Mouse (Mus musculus) CD8-positive naive resting alpha-beta T cell, adult 2 months (primary cell): ENCODE data around the gene Lmo1.

Experiments used
- DNase-seq, 2 experiments: peaks; one replicate each; pipeline ENCODE4 v3.0.0; 2022; ENCODE audit warnings: low read depth in 2 of 2, low spot score in 2 of 2

Lmo1 gene

DNA sequence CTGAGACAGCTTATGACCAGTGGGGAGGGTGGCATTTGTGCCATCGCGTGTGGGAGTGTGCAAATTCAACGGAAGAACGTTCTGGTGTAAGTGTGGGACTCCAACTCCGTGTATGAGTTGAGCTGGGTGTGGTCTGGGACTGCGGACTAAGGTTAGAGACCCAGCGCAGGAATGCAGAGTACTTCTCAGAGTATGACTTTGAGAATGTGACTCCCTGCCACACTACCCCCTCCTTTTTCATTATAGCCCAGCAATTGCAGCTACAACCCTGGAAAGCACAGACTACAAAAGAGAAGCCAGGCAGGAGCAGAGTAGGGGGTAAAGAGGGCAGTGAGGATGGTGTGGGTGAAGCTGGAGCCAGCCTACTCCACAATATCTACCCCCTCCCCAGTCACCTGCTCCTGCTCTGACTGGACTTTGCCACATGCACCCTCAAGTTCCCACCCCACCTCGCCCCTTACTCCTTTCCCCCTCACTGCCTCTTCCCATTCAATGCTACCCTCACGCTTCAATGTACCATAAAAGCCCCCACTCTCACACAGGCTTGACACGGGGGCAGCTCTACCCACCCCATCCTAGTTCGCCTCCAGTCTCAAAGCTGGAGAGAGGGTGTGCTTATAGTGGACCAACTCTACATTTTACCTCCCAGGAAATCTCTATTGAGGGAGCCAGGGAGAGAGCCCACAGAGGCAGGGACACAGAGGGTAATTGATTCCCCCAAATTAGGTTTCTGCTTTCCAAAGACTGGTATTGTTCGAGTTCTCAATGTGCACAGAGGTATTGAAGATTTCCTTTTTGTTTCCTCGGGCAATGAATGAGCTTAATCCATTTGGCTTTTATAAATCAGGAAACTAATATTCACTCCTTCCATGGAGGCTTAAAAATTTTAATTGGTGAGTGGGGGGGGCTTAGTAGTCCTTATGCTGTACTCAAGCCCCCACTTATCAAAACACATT lies 941 bp upstream of the Lmo1 start:
- no peak for DNase-seq

DNA sequence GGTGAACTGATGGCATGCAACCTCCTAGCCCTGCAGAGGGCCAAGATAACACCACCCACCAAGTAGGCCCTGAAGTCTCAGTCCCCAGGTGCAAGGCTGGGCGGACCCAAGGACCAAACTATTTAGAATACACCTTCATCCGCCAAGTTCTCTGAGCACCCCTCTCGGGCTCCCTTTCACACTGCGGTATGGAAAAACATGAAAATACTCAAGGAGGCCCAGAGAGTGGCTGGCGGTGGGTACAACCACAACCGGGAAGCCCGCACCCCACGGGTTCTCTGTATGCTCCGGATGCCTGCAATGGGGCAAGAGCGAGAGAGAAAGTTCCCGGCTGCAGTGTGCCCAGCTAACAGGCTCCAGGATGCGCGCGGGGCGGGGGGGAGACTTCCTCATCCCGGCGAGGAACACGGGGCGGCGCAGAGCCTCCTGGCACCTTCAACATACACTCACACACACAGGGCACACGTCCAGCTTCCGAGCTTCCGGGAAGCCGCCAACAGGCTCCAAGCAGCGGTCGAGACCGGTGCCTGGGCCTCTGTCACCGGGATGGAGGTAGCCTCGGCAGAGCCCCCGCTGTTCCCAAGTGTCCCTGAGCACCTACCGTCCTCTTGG lies 564 bp downstream of the Lmo1 start:
- no peak for DNase-seq

DNA sequence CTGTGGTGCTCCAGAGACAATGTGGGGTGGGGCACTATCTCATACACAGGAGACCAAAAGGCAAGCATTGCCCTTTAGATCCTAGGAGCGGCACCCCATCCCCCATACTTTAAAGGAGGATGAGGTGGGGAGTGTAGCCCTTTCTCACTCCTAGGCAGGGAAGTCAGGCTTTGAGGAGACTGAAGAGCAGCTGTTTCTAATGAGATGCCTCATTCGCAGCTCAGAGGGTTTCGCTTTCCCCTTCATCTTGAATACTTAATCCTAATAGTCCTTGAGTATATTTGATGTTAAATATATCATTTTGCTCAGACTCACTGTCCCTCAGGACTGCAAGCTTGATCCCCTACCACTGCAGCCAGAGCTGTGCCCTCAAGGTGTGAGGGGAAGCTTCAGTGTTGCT lies 3.1 kb downstream of the Lmo1 start:
- no peak for DNase-seq

DNA sequence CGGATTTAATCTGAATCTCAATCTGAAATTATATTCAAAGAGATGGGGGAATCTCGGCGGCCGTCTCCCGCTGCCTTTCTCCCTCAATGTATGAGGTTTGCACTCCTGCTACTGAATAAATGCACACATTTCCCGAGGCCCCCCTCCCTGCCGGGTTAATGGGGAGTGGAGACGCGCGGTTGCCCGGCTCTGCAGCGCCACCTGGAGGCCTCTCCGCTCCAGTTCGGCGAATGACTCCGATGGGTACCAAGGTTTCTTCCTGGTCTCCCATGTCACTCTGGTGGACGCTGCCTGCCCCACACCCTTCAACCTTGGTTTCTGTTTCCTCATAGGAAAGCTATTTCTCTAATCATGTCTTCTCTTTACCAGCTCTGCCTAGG lies 4.6 kb downstream of the Lmo1 start:
- DNase-seq: no peak

DNA sequence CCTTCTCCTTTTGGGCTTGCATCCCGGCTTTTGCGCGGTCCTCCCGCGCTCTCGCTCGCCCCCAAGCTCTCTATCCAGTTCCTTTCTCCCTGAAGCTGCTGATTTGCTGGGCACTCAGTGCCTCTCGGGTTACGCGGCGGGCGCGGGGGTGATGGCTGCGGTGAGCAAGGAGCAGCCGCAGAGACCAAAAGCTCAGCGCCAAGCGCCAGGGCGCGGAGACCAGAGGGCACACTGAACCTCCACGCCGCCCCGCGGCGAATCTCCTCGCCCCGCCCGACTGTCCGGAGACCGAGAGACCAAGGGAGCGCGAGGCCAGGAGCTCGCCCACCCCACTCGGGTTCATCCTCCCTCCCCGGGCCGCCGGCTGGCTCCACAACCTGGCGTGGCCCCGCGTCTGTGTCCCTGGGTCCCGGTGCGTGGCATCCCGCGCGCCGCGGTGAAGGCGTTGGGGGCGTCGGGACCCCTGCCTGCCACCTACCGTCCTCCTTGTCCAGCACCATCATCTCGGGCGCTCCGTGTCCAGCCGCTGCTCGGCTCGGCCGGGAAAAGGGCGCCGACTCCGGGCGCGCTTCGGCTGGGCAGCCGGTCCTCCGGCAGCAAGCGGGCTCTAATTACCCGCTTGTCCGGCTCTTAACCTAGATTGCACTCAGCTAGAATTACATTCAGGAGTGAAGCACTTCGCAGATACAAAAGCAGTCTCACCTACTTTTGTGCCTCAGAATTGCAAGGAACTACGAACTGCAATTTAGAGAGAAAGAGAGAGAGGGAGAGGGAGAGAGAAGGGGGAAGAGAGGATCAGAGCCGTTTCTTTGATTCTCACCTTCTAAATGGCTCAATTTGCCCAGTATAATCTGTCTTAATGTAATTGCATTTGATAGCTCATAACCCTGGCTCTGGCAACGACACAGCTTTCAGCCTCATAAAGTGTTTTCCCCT lies 5.2 kb downstream of the Lmo1 start:
- DNase-seq: no peak

DNA sequence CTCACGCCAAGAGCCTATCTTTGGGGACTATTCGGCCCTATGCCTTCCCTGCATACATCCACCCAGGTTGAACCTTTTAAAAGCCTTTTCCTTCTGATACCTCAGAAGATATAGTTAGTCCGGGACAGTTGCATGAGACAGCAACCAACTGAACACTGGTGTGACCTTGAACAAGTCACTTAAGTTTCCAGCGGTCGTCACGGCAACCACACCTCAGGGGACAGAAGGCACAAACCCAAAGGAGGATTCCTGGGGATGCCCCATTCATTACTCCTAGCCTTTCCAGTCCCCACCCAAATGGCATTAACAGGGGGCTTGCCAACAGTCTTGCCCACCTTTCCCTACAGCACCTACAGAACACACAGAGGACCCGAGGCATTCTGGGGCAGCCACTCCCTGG lies 6.3 kb downstream of the Lmo1 start:
- DNase-seq: no peak

DNA sequence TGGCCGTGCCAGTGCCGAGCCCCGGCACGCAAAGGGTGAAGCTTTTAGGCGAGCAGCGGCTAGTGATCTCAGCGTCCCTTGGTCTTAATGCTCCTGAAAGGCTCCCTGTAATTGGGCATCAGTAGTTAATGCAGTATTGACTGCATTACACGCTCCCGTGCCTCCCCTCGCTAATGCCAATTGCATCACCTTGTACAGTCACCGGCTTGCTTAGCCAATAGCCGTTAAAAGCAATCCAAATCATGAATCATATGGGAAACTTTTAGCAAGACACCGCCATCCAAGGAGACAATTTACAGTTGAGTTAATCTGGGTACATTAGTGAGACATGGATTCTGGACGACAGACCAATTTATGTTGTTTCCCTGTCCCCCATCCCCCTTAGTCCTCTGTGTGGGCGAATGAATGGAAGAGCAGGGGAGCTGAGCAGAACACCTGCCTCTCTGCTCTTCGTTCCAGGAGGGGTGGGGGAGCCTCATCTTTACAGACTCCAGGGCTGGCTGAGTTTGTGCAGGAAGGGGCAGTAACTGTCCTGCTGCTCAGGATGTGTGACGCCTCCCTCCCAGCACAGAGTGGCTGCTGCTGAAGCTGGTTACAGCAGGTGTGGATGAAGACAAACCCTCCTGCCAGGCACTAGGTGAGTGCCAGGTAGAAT lies 8.9 kb downstream of the Lmo1 start:
- no peak for DNase-seq

DNA sequence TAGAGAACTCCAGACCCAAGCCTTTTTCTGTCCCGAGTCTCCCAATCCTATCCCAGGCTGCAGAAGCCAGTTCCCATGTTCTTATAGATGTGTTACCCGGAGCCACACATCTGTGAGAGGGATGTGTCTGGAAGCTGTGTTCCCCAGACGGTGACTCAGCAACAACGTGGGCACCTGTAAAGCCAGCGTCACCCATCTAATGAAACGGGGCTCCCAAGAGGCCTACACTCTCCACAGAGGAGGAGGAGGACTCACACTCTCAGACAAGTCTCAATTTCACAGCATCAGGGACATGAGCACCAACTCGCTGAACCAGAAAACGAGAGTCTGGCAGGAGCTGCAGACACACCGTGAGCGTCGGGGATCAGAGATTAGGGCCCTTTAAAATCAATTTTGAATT lies 20.7 kb downstream of the Lmo1 start:
- DNase-seq: no peak

DNA sequence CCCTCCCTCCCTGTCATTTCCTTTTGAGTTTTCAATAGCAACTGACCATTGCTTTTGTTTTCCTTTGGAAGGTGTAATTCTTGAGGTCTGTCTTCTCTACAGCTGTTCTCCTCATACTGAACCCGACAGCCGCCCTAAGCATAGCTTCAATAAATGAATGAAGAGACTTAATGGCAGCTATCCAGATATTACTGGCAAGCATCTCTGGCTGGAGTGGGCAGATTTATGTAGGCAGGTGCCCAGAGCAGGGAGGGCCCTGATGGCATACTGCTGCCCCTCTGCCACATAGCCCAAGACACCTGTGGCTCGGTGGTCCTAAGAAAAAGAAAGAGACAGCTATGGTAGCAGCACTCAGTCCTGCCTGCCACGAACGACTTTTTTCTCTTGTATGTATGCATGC lies 21.5 kb downstream of the Lmo1 start:
- DNase-seq: no peak

DNA sequence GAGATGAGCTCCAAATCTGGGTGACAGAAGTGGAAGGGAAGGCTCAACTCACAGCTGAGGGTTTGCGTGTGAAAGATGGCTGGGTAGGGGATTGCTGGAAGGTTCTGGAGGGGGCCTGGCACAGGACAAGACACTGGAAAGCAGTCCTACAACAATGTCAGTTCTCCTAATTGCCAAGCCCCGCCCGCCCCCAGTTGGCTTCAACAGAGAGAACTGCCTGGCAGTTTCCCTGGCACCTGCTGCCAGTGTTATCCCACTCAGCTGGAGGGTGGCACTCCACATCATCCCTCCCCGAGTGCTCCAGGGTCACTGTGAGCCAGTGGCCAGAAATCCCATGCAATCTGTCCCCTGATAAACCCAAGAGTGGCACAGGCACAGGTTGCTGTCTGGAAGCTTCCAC lies 23.9 kb downstream of the Lmo1 start:
- no peak for DNase-seq

DNA sequence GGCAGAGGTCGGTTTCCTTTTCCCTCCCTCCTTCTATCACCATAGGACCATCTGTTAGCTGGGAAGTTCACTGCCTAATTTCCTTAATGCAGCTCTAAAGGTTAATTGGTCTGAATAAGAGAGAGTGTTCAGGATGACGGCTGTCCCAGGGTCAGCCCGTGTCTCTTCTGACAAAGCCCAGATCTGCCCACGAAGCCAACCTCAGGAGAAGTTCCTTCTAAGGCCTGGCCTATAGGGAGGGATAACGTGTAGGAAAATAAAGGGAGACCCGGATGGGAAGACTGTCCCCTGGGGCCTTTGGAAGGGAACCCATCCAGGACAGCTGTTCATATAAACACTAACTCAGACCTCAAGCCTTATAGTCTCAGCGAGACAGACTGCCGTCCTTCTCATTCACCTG lies 29.8 kb downstream of the Lmo1 start:
- DNase-seq: no peak

DNA sequence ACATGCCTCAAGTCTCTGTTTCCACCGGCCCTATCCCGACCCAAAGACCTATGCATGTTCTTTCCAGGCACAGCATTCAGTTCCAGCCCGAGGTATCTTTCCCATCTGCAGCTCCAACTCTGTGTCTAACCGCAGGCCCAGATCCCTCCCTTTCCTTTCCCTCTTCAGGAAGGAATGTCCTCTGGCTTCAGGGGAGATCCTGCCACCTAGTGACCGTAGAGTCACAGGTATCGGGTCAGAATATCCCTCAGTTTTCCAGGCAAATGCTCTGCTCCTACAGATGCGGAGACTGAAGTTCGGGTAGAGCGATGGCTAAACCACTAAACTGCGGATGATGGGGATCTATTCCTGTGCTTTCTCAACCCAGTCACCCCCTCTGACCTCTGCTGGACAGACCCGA lies 30.3 kb downstream of the Lmo1 start:
- DNase-seq: no peak

DNA sequence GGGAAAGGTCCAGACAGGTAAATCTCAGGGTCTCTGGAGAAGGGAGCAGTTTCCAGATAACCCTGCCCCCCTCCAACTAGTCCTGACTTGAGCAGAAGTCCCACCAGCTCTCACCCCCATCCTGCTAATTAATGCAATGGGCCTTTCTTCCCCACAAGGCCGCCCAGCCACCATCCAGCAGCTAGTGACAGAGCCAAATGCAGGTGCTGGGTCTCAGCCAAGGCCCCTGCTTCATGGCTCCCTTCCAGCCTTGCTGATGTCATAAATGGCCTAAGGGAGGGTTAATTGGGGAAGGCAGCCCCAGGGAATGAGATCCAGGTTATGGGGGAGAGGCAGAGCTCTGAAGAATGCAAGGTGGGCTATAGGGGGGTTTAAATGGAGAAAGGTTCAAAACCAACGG lies 32.4 kb downstream of the Lmo1 start:
- no peak for DNase-seq

DNA sequence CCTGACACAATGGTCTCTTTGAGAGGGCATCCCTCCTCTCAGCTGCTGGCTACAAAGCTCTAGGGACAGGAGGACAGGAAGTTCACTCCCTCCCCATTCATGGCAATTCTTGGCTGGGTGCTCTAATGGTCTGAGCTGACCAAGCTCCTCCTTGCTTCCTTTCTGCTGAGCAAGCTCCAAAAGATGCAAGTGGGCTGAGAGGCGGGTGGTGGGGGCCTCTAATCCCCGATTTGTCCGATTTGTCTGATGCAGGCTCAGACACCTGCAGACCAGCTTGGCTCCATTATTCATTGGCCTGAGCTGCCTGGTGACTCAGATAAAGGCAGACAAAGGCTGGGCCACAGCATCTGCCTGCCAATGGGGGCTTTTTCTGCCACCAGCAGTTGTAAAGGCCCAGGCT lies 33.3 kb downstream of the Lmo1 start:
- no peak for DNase-seq

DNA sequence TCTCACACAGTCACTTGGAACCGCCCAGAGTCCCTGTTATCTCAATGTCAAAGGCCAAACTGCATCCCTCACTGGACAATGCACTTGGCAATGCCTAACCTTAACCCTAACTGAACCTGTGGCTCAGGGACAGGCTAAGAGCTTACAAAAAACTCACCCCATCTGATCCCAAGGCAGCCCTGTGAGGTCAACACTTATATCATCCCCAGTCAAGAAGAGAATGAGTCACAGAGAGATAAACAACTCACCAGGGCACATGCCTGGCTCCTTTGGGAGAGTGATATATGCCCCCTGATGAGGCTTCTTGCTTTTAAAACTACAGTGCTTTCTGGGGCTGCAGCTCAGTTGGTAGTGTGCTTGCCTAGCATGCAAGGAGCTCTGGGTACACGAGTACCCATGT lies 34.0 kb downstream of the Lmo1 start:
- no peak for DNase-seq

DNA sequence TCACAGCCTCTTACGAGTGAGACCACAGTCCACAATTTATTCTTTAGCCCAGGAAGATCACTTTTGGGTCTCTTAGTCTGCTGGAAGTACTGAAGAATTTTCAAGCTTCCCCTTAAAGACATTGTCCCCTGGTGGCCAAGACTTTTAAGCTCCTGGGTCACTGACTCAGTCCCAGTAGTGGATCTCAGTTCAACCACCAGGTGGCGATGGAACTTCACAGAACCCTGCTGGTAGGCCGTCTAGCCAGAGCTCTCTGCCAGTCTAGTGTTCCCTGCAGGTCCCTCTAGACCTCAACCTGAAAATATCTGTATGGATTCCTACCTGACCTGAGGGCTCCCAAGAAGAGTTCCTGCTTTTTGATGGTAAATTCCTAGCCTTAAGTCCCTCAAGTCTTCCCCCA lies 35.6 kb downstream of the Lmo1 start:
- no peak for DNase-seq

DNA sequence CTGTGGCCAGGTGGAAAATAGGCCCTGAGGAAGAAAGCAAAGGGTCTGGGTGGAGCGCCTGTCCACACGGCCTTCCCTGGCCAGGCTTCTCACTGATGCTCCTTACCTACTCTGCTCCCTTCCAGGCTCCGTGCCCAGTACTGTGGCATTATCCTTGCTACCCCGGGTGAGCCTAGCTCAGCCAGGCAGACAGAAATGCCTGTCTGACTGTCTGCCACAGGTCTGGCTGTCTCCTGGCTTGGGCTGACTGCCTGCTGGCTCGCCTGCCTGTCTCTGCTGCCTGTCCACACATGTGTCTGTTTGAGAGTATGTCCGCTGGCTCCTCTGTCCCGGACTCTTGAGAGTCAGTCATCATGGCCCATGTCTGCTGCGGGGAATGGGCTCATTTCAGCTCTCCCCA lies 37.6 kb downstream of the Lmo1 start:
- no peak for DNase-seq

DNA sequence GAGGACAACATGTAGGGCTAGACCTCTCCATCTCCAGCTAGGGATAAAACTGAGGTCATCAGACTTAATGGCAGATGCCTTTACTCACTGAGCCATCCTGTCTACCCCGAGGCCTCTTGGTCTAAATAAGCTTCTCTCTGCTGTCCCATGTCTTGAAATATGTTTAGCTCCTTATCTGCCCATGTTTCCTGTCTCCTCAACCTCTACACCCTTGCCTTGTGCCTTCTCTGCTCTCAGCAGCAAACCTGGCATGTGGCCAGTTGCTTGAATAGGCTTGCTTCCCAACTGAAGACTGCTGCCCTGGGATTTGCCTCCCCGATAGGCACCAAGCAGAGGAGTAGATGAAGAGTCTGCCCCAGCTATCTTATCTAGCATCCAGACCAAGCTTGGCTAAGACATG lies 43.4 kb downstream of the Lmo1 start:
- DNase-seq: no peak

DNA sequence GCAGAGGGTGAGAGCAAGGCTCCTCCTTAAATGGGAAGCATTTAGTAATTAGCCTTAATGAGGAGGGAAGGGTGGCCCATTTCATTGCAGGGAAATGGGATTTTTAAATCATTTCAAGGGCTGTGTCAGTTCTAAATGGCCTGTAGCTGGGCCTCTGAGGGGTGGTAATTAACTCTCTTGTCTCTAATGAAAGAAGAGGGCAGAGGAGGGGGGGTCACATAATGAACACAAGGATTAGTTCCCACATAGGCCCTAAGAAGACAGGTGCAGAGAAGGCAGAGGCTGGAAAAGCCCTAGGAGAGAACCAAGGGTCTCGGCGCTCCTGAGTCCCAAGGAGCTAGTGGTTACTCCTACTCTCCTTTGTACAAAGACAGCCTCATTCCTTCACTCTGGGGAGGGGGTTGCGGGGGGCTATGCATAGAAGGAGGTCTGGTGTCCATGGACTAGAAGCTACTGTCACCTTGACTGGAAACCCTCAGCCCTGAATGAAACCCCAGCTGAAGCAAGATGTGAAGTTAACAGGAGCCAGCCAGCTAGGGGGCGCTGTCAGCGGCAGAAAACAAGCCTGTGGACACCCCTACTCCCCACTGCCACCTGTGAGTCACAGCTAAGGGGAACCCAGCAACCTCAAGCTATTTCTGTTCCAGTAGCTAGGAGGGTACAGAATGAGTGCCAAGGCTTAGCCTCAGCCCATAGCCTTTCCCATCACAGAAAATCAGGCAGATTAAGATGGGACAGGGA lies 44.9 kb downstream of the Lmo1 start:
- no peak for DNase-seq

DNA sequence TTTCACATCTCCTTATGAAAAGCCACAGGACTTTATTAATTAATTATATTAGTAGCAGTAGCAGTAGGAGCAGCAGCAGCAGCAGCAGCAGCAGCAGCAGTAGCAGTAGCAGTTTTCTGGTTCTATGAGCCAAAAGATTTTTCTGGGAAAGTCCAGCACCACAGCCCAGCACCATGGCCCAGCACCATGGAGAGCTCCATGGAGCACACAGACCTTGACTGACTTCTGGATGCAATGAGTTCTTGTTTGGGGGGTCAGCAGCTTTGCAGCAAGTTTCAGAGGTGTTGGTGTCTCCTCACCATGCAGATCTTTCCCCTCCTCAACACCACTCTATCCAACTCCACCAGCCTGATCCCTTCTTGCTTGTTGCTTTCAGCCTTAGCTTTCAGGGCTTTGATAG lies 45.6 kb downstream of the Lmo1 start:
- DNase-seq: no peak

DNA sequence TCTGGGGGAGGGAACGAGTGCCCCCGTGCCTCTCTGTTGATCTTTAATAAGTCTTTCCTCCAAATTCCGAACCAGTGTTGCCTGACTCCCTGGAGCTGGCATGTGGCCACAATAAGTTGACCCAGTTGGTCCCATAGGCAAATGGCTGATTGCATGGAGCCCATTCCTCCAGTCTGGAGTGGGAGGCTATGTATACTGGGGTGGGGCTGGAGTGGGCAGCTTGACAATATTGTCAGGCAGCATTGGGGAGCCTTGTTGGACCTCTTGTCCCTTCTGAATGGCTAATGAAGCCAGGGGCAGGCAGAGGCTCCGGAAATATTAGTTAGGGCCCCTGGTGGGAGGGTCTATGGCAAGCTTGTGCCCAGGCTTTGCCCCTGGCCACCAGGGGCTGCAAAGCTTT lies 59.1 kb downstream of the Lmo1 start:
- DNase-seq: no peak
